Mouse (Mus musculus) retina, postnatal 1 day (tissue): Measurements from ENCODE around the gene Prune2.
"Not testable (repeated sequence)": the region's sequence is repeated elsewhere in the genome, so short reads cannot be mapped to it uniquely, and the experiment has no call there.

ENCODE experiments used
- DNase-seq: peaks from one replicate; pipeline ENCODE4 v3.0.0-alpha.2; 2012

Gene Prune2

GRCm38 (mm10) chr19:17136677-17137460 lies 181.0 kb downstream of the Prune2 start:
- DNase-seq: peak; percentile 82

- no peak for DNase-seq
Measured at GRCm38 (mm10) chr19:17137656-17138055, 181.7 kb downstream of the Prune2 start.

DNA sequence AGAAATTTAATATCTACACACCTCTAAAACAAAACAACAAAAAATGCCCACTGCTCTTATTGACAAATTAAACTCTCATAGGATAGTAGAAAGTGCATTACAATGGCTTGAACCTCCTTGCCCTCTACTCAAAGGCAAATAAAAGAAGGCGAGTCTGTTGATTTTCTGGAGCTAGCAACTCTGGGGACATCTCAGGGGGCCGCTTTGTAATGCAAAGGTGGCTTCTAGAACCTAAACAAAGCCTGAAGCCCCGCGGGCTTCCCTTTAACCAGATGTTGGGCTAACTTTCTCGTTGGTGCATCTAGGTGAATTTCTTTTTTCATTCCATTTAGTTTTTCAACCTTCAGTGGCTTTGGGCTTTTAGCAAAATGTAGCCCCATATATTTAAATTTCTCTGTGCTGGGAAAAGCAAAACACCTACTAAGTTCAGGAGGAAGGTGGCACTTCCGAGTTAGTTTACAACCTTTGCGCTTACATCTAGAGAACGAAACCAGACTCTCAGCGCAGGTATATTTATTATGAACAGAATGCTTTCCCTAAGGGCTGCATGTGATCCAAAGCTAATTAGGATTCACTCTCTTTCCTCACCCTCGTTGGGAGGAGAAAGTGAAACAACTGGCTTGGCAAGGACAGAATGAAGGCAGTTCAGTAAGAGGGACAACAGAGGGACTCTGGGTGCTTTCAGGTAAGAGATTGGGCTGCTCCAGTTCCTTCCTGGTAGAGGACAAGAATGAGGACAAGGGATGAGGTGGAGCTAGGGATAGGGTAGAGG lies 182.4 kb downstream of the Prune2 start:
- DNase-seq: no peak

GRCm38 (mm10) chr19:17140016-17140914 lies 184.3 kb downstream of the Prune2 start:
- DNase-seq: no peak

GRCm38 (mm10) chr19:17143245-17143644 lies 187.3 kb downstream of the Prune2 start:
- no peak for DNase-seq

DNA sequence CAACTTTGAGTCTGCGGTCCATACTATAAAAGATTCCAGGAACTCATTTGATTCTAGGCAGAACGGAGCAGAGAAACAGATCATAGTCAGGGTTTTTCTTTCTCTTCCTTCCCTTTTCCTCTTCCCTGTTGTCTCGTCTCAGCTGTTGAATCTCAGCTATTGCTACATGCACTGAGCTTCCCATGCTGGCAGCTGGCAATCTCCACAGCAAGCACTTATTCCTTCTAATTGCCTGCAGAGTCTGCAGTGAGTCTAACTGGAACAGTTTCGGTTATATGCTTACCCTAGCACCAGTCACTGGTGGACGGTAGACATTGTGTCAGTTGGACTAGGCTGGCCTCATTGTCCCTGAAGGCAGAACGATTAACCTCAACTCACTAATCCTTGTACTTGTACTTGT lies 188.3 kb downstream of the Prune2 start:
- no peak for DNase-seq

DNA sequence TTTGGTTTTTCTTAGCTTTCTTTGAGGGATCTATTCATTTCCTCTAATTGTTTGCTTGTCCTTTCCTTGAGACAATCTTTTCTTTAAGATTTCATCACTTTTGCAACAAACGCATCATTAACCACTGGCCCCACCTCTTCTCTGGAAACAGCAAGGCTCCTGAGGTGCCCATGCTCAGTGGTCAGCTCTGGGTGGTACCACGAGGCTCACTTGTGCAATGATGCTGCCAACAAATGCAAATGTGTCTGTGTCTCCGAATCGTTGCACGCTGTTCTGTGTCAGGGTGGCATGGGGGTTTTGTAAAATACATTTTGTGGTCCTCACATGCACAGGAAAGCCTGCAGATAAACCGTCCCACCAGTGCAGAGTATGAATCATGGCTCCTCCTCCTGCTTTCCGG lies 194.1 kb downstream of the Prune2 start:
- no peak for DNase-seq

- no peak for DNase-seq
Measured at GRCm38 (mm10) chr19:17151781-17152180, 195.9 kb downstream of the Prune2 start.

GRCm38 (mm10) chr19:17152461-17152860 lies 196.5 kb downstream of the Prune2 start:
- no peak for DNase-seq

- DNase-seq: peak; percentile 68
Measured at GRCm38 (mm10) chr19:17153911-17154639, 198.2 kb downstream of the Prune2 start.

- no peak for DNase-seq
Measured at GRCm38 (mm10) chr19:17155216-17155615, 199.3 kb downstream of the Prune2 start.

- peak; percentile 58 for DNase-seq
Measured at GRCm38 (mm10) chr19:17159676-17160075, 203.8 kb downstream of the Prune2 start.

- peak; percentile 90 for DNase-seq
Measured at GRCm38 (mm10) chr19:17160231-17160630, 204.3 kb downstream of the Prune2 start.

DNA sequence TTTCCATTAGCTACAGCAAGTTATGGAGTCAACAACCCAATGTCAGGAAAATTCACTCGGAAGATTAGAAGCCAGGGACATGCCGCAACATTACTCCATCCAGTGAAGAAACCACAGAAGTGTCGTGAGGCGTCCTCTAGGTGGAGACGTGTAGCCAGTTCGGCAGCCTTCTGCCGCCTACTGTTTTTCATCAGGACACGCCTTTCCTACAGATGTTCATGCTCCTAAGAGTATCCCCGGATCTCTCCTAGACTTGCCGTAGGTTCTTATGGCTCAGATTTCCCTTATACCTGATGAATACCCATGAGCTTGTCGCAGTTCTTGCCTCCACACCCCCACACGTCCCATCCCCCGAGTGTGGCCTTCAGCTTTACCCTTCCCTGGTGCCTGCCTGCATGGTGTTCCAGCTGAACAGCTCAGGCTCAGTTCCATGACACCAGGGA lies 207.6 kb downstream of the Prune2 start:
- DNase-seq: peak; percentile 59

DNA sequence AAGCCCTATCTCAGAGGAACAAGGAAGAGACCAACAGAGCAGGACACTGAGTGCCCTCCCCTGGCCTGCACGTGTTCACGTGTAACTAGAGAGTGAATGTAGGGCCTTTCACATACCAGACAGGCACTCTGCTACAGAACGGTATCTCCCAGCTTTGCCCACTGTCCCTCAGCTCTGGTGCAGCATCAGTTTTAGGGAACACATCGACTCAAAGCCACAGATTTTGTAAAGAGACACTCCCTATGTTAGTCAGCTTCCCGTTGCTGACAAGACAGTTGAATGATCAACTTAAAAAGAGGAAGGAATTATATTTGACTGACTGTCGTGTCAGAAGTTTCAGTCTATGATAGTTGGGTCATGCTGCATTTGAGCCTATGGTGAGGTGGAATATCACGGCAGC lies 210.4 kb downstream of the Prune2 start:
- no peak for DNase-seq

DNA sequence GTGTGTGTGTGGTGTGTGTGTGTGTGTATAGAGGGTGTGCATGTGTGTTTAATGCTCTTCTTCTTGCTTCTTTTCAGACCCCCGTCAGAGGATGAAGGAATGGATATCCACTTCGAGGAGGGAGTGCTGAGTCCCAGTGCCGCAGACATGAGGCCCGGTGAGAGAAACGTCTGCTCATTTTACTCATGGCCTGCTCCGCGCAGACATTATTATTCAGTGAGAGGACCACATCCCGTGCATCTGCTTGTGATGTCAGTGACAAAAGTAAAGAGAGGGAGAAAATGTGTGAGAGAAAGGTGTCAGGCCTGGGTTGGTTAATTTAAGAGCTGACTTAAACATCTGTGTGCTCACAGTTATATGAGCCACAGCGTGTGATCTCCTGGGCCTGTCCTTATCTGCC lies 212.3 kb downstream of the Prune2 start:
- DNase-seq: no peak

- no peak for DNase-seq
Measured at GRCm38 (mm10) chr19:17169746-17170145, 213.8 kb downstream of the Prune2 start.

- not testable (repeated sequence) for DNase-seq
Measured at GRCm38 (mm10) chr19:17174501-17174900, 218.6 kb downstream of the Prune2 start.

GRCm38 (mm10) chr19:17180506-17180905 lies 224.6 kb downstream of the Prune2 start:
- no peak for DNase-seq

DNA sequence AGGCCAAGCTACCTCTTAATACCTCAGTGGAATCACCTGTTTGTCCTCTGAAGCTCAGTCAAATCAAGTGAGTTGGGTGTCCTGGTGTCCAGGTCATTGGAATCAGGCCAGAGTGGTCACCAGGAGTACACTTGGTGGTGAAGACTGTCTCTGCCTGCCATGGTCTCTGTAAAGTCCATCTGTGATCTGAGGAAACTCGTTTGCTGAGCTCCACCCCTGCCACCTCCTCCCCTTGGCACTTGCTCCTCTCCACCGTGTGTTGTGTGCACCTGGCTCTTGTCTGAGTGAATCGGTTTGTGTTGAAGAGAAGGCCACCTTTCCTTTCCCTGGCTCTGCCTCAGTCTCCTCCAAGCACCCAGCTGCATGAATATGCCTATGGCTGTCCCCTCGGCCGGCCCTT lies 238.8 kb downstream of the Prune2 start:
- DNase-seq: no peak

GRCm38 (mm10) chr19:17199059-17199458 lies 243.1 kb downstream of the Prune2 start:
- no peak for DNase-seq

GRCm38 (mm10) chr19:17207141-17207540 lies 251.2 kb downstream of the Prune2 start:
- DNase-seq: no peak
